Comparison of ENCODE assay signal across 11 mouse cellular contexts in the genomic region with DNA sequence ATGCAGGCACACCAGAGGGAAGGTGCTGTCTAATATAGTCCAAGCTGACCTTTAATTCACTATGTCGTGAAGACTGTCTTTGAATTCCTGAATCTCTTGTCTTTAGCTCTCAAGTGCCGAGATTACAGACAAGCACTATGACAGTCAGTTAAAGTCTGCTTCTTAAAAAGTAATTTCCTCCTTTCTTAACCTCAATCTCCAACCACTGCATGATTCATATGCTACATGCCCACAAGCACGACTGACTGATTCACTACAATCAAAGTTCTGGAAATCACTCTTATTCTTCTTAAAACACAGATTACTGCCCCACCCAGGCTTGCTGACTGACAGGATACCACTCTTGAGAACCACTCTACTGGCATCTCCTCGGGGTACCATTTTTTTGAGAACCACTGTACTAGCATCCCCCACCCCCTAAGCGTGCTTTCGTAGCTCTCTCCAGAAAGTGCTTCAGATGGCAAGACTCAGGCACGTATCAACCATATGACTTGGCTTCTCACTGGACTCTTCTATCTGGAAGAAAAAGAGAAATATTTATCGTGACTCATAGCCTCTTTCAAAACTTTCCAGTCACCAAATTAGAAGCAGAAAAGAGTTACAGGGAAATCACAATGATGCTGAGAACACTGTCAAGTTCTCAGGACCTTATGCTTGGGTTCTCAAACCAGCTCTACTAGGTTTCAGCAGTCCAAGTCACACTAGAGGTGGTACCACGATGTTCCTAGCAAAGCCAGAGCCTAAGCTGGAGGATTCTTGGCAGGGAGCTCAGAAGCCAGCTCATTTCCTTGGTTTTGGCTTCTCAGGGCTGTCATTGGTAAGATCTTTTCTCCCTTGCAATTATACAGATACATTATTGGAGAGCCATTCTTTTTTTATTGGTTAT. TPM values are rescaled to one million over a fixed set of nuclear protein-coding genes. Genes with fewer than 3 reads are reported as not detected.
DNase-seq lines count a peak whose midpoint lies in the region; ATAC-seq and TF ChIP-seq lines count a peak whose summit lies in the region.
"Had no signal": no experiment of that assay in that cellular context is flagged by ENCODE, and none has a peak within 500 bp of the region (broad histone marks: within the 10 kb centered on the region; RNA-seq: fewer than 3 reads in every experiment).

No protein-coding gene starts in this region.

- DNase-seq in gastrocnemius, adult 2 months, result no peak
- DNase-seq in gastrocnemius, postnatal 4 days (ENCODE audit: low spot score in 2 of 2), result no peak
- DNase-seq in CD4-positive, CD25-positive, alpha-beta regulatory T cell, adult 2 months (ENCODE audit: low read depth, low spot score), result peak; percentile 57
- peak; percentile 44 to 48 for DNase-seq in monocyte, adult 2 months (ENCODE audit: low read depth in 1 of 2, low spot score in 2 of 2)
- DNase-seq in frontal cortex, adult 2 months (ENCODE audit: extremely low spot score in 1 of 2, low spot score in 1 of 2), result no peak
- DNase-seq in ovary, postnatal 36 days (ENCODE audit: low spot score), result no peak
- DNase-seq: cerebellum, adult 11-12 months; gastrocnemius, postnatal 25 days; kidney, adult 18-20 months had no signal

- H3K9ac ChIP-seq in embryonic facial prominence, embryonic 15.5 days, result no peak overlapping the region
- H3K9ac ChIP-seq in liver, embryonic 12.5 days, result no peak overlapping the region

- H3K9me3 ChIP-seq in embryonic facial prominence, embryonic 15.5 days (replicated peaks), result no peaks in the 10 kb centered on the region
- no peaks in the 10 kb centered on the region for H3K9me3 ChIP-seq in liver, embryonic 12.5 days (replicated peaks)

- H3K4me1 ChIP-seq in embryonic facial prominence, embryonic 15.5 days, result peaks cover 20% of the 10 kb centered on the region
- H3K4me1 ChIP-seq in liver, embryonic 12.5 days, result 0 out of 2 replicates have a peak, but pooled peaks cover 4% of the 10 kb centered on the region

- H3K27me3 ChIP-seq in embryonic facial prominence, embryonic 15.5 days, result no peaks in the 10 kb centered on the region
- H3K27me3 ChIP-seq in liver, embryonic 12.5 days (replicated peaks), result peaks cover 5% of the 10 kb centered on the region

- peak overlapping the region; percentile 7; the same call in 1 of the 2 replicates for H3K4me3 ChIP-seq in gastrocnemius, adult 2 months
- no peak overlapping the region for H3K4me3 ChIP-seq in embryonic facial prominence, embryonic 15.5 days (replicated peaks)
- H3K4me3 ChIP-seq in liver, embryonic 12.5 days, result no peak overlapping the region

- ATAC-seq in embryonic facial prominence, embryonic 15.5 days (ENCODE audit: insufficient number of reproducible peaks, low FRiP score, low TSS enrichment, low read depth), result no peak
- ATAC-seq in liver, embryonic 12.5 days, result no peak

- no peaks in the 10 kb centered on the region for H3K36me3 ChIP-seq in embryonic facial prominence, embryonic 15.5 days
- no peaks in the 10 kb centered on the region for H3K36me3 ChIP-seq in liver, embryonic 12.5 days

- no peak for TF ChIP-seq CTCF in gastrocnemius, adult 2 months (IDR thresholded peaks at IDR 0.05)

- H3K27ac ChIP-seq in gastrocnemius, adult 2 months, result peak overlapping the region; percentile 76
- H3K27ac ChIP-seq in embryonic facial prominence, embryonic 15.5 days (replicated peaks), result peak overlapping the region; percentile 56; the same call in 1 of the 2 replicates
- H3K27ac ChIP-seq in liver, embryonic 12.5 days, result no peak overlapping the region

- intact Hi-C loops in gastrocnemius, adult 2 months (cut with DNase I), result no loop called here

- no peak overlapping the region for H3K4me2 ChIP-seq in embryonic facial prominence, embryonic 15.5 days (replicated peaks)
- no peak overlapping the region for H3K4me2 ChIP-seq in liver, embryonic 12.5 days

- WGBS in embryonic facial prominence, embryonic 15.5 days, result 55% methylated on average over 9 of the region's 9 CpGs
- 62% methylated on average over 9 of the region's 9 CpGs for WGBS in liver, embryonic 12.5 days (ENCODE audit: insufficient replicate concordance)

RNA-seq across cellular contexts. Expression of a gene that starts 12.9 kb away (rescaled TPM):
- total RNA-seq in gastrocnemius, adult 2 months (2021), result 1 to 10 TPM; 3.6 to 6.4 TPM
- 1 to 10 TPM; 4.6 to 7.6 TPM for total RNA-seq in gastrocnemius, postnatal 4 days (2021)
- 7.7 and 9.3 TPM in 2 replicates for polyA plus RNA-seq in embryonic facial prominence, embryonic 15.5 days (2015; fragmentation: Nextera tagmentation; extraction: Ambion mirVana)
- polyA plus RNA-seq in liver, embryonic 12.5 days (2016; fragmentation: Nextera tagmentation; extraction: Ambion mirVana), result 6.3 and 6.6 TPM in 2 replicates
- 5.7 and 7.7 TPM in 2 replicates for polyA plus RNA-seq in frontal cortex, adult 2 months (2012; rRNA removed)

RNA-seq across cellular contexts. Expression of a gene that starts 16.3 kb away (rescaled TPM):
- 100 to 1,000 TPM in 1 of 2 experiments, 10 to 100 TPM in 1; 99.0 to 123 TPM for total RNA-seq in gastrocnemius, adult 2 months (2021)
- 1,000 to 10,000 TPM; 1,312 to 1,441 TPM for total RNA-seq in gastrocnemius, postnatal 4 days (2021)
- 1,081 and 1,117 TPM in 2 replicates for polyA plus RNA-seq in embryonic facial prominence, embryonic 15.5 days (2015; fragmentation: Nextera tagmentation; extraction: Ambion mirVana)
- 114 and 120 TPM in 2 replicates for polyA plus RNA-seq in liver, embryonic 12.5 days (2016; fragmentation: Nextera tagmentation; extraction: Ambion mirVana)
- polyA plus RNA-seq in frontal cortex, adult 2 months (2012; rRNA removed), result 125 and 135 TPM in 2 replicates

Comparison
In these comparisons a context has a peak if more than half of its experiments do, and no peak if none do; other contexts are left out.
1. DNase-seq: peak in CD4-positive, CD25-positive, alpha-beta regulatory T cell, adult 2 months (single experiment) and monocyte, adult 2 months (2 of 2); none in gastrocnemius, adult 2 months (single experiment), gastrocnemius, postnatal 4 days (0 of 2), frontal cortex, adult 2 months (0 of 2) and ovary, postnatal 36 days (single experiment).